ENCODE assay signal across 9 mouse cellular contexts in the genomic region with DNA sequence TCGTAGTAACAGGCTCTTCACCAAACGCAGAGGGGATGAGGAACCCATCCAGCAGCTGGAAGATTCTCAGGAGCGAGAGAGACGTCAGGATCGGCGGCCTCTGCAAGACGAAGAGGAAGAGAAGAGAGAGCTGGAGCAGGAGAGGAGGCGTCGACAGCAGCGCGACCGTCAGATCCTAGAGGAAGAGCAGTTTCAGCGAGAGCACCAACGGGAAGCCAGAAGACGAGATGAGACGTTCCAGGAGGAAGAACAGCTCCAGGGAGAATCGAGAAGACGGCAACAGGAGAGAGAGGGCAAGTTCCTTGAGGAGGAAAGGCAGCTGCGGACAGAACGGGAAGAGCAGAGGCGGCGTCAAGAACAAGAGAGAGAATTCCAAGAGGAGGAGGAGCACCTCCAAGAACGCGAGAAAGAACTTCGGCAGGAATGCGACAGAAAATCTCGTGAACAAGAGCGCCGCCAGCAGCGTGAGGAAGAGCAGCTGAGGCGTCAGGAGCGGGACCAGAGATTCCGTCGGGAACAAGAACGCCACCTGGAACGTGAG. TPM values are rescaled to one million over a fixed set of nuclear protein-coding genes. Genes with fewer than 3 reads are reported as not detected.
DNase-seq lines count a peak whose midpoint lies in the region; ATAC-seq and TF ChIP-seq lines count a peak whose summit lies in the region.
"Had no signal": no experiment of that assay in that cellular context is flagged by ENCODE, and none has a peak within 500 bp of the region (broad histone marks: within the 10 kb centered on the region; RNA-seq: fewer than 3 reads in every experiment).

No protein-coding gene starts in this region.

- peak overlapping the region; percentile 31; the same call in 1 of the 2 replicates for H3K9ac ChIP-seq in heart, embryonic 14.5 days (ENCODE audit: low read length)
- H3K9ac ChIP-seq in liver, postnatal 0 days (replicated peaks), result peak overlapping the region; percentile 11; the same call in 1 of the 2 replicates

- H3K27ac ChIP-seq in heart, embryonic 14.5 days (replicated peaks in 1 of 2; ENCODE audit: control insufficient read depth in 1 of 2, insufficient read depth in 1 of 2, low read depth in 2 of 2, low read length in 2 of 2), result no peak overlapping the region
- no peak overlapping the region for H3K27ac ChIP-seq in liver, postnatal 0 days (ENCODE audit: low read depth)

- no peak for TF ChIP-seq EP300 in liver, postnatal 0 days (IDR thresholded peaks at IDR 0.05; ENCODE audit: low read depth)

- peaks cover 6 to 12% of the 10 kb centered on the region in 2 experiments; a peak in 2 of 4 replicates for H3K4me1 ChIP-seq in heart, embryonic 14.5 days (ENCODE audit: control insufficient read depth in 2 of 2, insufficient read depth in 2 of 2, low read length in 2 of 2)
- peaks cover 19% of the 10 kb centered on the region for H3K4me1 ChIP-seq in liver, postnatal 0 days (ENCODE audit: insufficient read depth)

- DNase-seq in heart, adult 11 months, result peak; percentile 87
- DNase-seq in heart, postnatal 25 days (ENCODE audit: low spot score), result no peak
- DNase-seq in embryo, embryonic 10.5 days (ENCODE audit: low spot score), result peak; percentile 68
- DNase-seq in kidney, postnatal 14 days, result peak; percentile 40
- DNase-seq in liver, postnatal 0 days, result peak; percentile 15
- DNase-seq in ovary, postnatal 36 days (ENCODE audit: low spot score), result peak; percentile 23
- DNase-seq in adipocyte (ENCODE audit: low spot score), result no peak

- TF ChIP-seq CTCF in liver, postnatal 0 days (IDR thresholded peaks at IDR 0.05; ENCODE audit: low read depth), result no peak

- peaks cover 52% of the 10 kb centered on the region for H3K27me3 ChIP-seq in heart, embryonic 14.5 days (ENCODE audit: control insufficient read depth, insufficient read depth, low read length)
- peaks cover 60% of the 10 kb centered on the region for H3K27me3 ChIP-seq in liver, postnatal 0 days (ENCODE audit: insufficient read depth, low read length)

- no peak for ATAC-seq in heart, embryonic 14.5 days (ENCODE audit: insufficient number of reproducible peaks, insufficient read depth, low FRiP score, low read depth)
- no peak for ATAC-seq in liver, postnatal 0 days

- H3K4me3 ChIP-seq in heart, embryonic 14.5 days (ENCODE audit: control insufficient read depth in 1 of 2, insufficient read depth in 1 of 2, low read depth in 1 of 2, low read length in 2 of 2), result peak overlapping the region; percentile 49 to 55
- H3K4me3 ChIP-seq in liver, postnatal 0 days (ENCODE audit: low read depth, low read length), result peak overlapping the region; percentile 51

- under 1% methylated on average over 36 of the region's 36 CpGs for WGBS in heart, embryonic 14.5 days
- 1% methylated on average over 36 of the region's 36 CpGs for WGBS in liver, postnatal 0 days (ENCODE audit: insufficient replicate concordance)

- no peaks in the 10 kb centered on the region for H3K36me3 ChIP-seq in heart, embryonic 14.5 days (ENCODE audit: control insufficient read depth, insufficient read depth, low read length)
- H3K36me3 ChIP-seq in liver, postnatal 0 days (replicated peaks; ENCODE audit: insufficient read depth, low read length), result no peaks in the 10 kb centered on the region

- intact Hi-C loops in heart, postnatal 25 days (cut with DNase I), result no loop called here

- peak overlapping the region; percentile 76 for H3K4me2 ChIP-seq in heart, embryonic 14.5 days (ENCODE audit: low read length)
- H3K4me2 ChIP-seq in liver, postnatal 0 days (ENCODE audit: low read depth, low read length), result peak overlapping the region; percentile 87

- no peaks in the 10 kb centered on the region for H3K9me3 ChIP-seq in heart, embryonic 14.5 days (ENCODE audit: control insufficient read depth, low read length)
- no peaks in the 10 kb centered on the region for H3K9me3 ChIP-seq in liver, postnatal 0 days (ENCODE audit: low read length)

RNA-seq across cellular contexts. Expression of gene Tchh, which starts 3.1 kb away (rescaled TPM):
- under 1 TPM; 0.03 to 0.05 TPM for total RNA-seq in heart, postnatal 25 days (2021)
- polyA plus RNA-seq in heart, embryonic 14.5 days (2014; fragmentation: Nextera tagmentation; extraction: Ambion mirVana), result 0.42 and 0.47 TPM in 2 replicates
- polyA plus RNA-seq in liver, postnatal 0 days (2015; fragmentation: Nextera tagmentation; extraction: Ambion mirVana), result 0.06 TPM in 2 replicates
- total RNA-seq: MEL had no signal

RNA-seq across cellular contexts. Expression of gene Tchhl1, which starts 23.3 kb away (rescaled TPM):
- not detected for total RNA-seq in heart, postnatal 25 days (2021)
- polyA plus RNA-seq in heart, embryonic 14.5 days (2014; fragmentation: Nextera tagmentation; extraction: Ambion mirVana), result not detected in 2 replicates
- not detected in 2 replicates for polyA plus RNA-seq in liver, postnatal 0 days (2015; fragmentation: Nextera tagmentation; extraction: Ambion mirVana)
- total RNA-seq: MEL had no signal

RNA-seq across cellular contexts. Expression of gene Rptn, which starts 51.7 kb away (rescaled TPM):
- total RNA-seq in heart, postnatal 25 days (2021), result not detected
- polyA plus RNA-seq in heart, embryonic 14.5 days (2014; fragmentation: Nextera tagmentation; extraction: Ambion mirVana), result not detected in 2 replicates
- not detected in 2 replicates for polyA plus RNA-seq in liver, postnatal 0 days (2015; fragmentation: Nextera tagmentation; extraction: Ambion mirVana)
- total RNA-seq: MEL had no signal

Comparison
In these comparisons a context has a peak if more than half of its experiments do, and no peak if none do; other contexts are left out.
1. DNase-seq: peak in heart, adult 11 months (single experiment), embryo, embryonic 10.5 days (single experiment), kidney, postnatal 14 days (single experiment), liver, postnatal 0 days (single experiment) and ovary, postnatal 36 days (single experiment); none in heart, postnatal 25 days (single experiment) and adipocyte (single experiment).